Mouse (Mus musculus) G1E (cell line): Measurements from ENCODE around the gene Spaca4. TPM values are rescaled to one million over a fixed set of nuclear protein-coding genes. Genes with fewer than 3 reads are reported as not detected.

Experiments
- ATAC-seq: 2 replicates; pipeline ENCODE4 v1.8.0; 2016; ENCODE audit warnings: mild to moderate bottlenecking; ENCODE audit not compliant: insufficient number of reproducible peaks, poor library complexity, low FRiP score, severe bottlenecking; ENCODE audit errors: extremely low read depth
- DNase-seq: peaks from one replicate; pipeline ENCODE4 v3.0.0; 2012; ENCODE audit warnings: low spot score
- H3K27me3 ChIP-seq: 2 replicates; pipeline ENCODE4 v1.6.1; 2012; ENCODE audit warnings: mild to moderate bottlenecking, low read length, inconsistent platforms; ENCODE audit not compliant: insufficient read depth
- H3K36me3 ChIP-seq: replicated peaks from 2 replicates; pipeline ENCODE3; 2012; ENCODE audit warnings: mild to moderate bottlenecking, inconsistent platforms
- H3K4me1 ChIP-seq: 2 replicates; pipeline ENCODE4 v1.6.1; 2012; ENCODE audit warnings: low read depth, low read length, inconsistent platforms, mixed read lengths; ENCODE audit not compliant: insufficient read depth
- H3K4me3 ChIP-seq: 2 replicates; pipeline ENCODE4 v1.5.1; 2012; ENCODE audit warnings: low read depth, mild to moderate bottlenecking, inconsistent platforms, low read length, moderate library complexity, mixed read lengths
- H3K9me3 ChIP-seq: replicated peaks from 2 replicates; pipeline ENCODE4 v1.6.1; 2012; ENCODE audit warnings: inconsistent platforms
- CTCF ChIP-seq: IDR thresholded peaks from 2 replicates; pipeline ENCODE4 v1.5.1; 2012; ENCODE audit warnings: low read depth, low read length, inconsistent platforms, mixed read lengths
- GATA1 ChIP-seq: IDR thresholded peaks from 2 replicates; pipeline ENCODE4 v1.6.1; 2012; ENCODE audit warnings: borderline replicate concordance, low read length, inconsistent platforms, mixed read lengths
- GATA2 ChIP-seq: IDR thresholded peaks from 2 replicates; pipeline ENCODE4 v1.6.1; 2012; ENCODE audit warnings: low read depth, low read length, inconsistent platforms, borderline replicate concordance
- POLR2AphosphoS5 ChIP-seq: IDR thresholded peaks from 2 replicates; pipeline ENCODE4 v1.6.1; 2012; ENCODE audit warnings: low read depth, low read length, inconsistent platforms; ENCODE audit not compliant: insufficient replicate concordance
- TAL1 ChIP-seq: conservative IDR thresholded peaks from 2 replicates; pipeline ENCODE4 v1.6.1; 2012; ENCODE audit warnings: low read depth, low read length, inconsistent platforms, mixed read lengths
- polyA plus RNA-seq: library from polyadenylated mRNA; stranded (reverse); fragments of >175 nt; gene quantifications from 2 replicates; pipeline ENCODE4 v1.2.3, GENCODE M21; 2012
- total RNA-seq, 2 experiments: library from RNA; stranded (forward) in 1 of 2; stranded (reverse) in 1 of 2; fragments of 200-1000 nt in 1 of 2; fragments of >200 nt in 1 of 2; fragmentation: Nextera tagmentation in 1 of 2; gene quantifications; 2 replicates each; pipeline ENCODE4 v1.2.3; 2014 to 2017

The Spaca4 gene
- total and polyA plus RNA-seq, 3 experiments = not detected

DNA sequence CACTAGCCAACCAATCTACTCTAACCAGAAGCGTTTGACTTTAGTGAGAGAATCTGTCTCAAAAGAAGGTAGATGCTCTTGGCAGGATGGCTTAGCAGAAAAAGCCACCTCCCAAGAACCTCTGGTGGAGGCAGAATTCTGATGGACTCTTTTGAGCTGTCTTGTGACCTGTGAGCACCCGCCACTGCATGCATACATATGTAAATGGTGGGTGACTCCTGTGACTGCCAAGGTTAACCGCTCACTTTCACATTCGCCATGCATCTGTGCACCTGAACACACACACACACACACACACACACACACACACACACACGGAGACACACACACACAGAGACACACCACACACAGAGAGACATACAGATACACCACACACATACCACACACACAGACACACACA is 21.8 kb upstream of the Spaca4 start:
- ATAC-seq (no peak), DNase-seq (no peak)
- H3K27me3 ChIP-seq = peaks cover 16% of the 10 kb centered on the region
- no peaks in the 10 kb centered on the region for H3K36me3 ChIP-seq
- H3K4me3 ChIP-seq = no peak overlapping the region
- H3K4me1 ChIP-seq = no peaks in the 10 kb centered on the region
- no peak for TF ChIP-seq TAL1
- no peak for TF ChIP-seq GATA1
- no peak for TF ChIP-seq CTCF
- no peak for TF ChIP-seq GATA2
- no peaks in the 10 kb centered on the region for H3K9me3 ChIP-seq

DNA sequence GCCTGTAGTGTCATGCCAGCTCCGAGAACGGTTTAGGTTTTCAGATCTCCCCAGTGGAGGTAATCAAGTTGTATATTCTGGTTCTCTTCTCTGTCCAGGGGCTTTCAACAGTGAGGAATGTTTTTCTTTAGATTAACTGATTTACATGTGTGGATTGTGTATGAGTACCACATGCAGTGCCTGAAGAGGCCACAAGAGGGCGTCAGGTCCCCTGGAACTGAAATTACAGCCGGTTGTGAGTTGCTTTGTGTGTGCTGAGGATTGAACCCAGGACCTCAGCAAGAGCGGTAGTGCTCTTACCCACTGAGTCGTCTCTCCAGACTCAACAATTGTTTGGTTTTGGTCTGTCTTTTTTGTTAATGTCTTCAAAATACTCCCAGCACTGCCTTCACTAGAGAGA is 20.9 kb upstream of the Spaca4 start:
- no peak for DNase-seq
- ATAC-seq = no peak
- Histone ChIP-seq H3K27me3 (peaks cover 25% of the 10 kb centered on the region), H3K36me3 (no peaks in the 10 kb centered on the region), H3K4me1 (peaks cover 7% of the 10 kb centered on the region), H3K4me3 (no peak overlapping the region), H3K9me3 (no peaks in the 10 kb centered on the region)
- TF ChIP-seq POLR2AphosphoS5 = no peak
- TF ChIP-seq TAL1 = no peak
- TF ChIP-seq GATA2 = no peak
- TF ChIP-seq CTCF = peak; percentile 54
- no peak for TF ChIP-seq GATA1

DNA sequence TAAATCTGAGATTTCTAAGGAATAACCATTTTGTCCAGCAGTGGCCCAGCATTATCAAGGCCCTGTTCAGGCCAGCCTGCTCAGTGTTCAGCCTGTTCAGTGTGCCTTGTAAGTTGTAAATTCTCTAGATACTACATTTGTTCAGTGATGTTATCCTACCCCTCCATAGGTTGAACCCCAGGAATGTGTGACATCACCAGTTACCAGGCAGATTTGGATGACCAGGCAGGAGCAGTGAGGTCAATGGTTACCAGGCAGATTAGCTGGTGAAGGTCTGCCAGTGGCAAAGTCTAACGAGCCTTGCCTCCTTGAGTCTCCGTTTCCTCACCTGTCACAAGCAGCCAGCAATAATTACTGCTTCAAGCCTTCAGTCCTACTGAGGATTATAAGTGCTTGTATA is 18.8 kb upstream of the Spaca4 start:
- peaks cover 11% of the 10 kb centered on the region for H3K4me1 ChIP-seq
- H3K36me3 ChIP-seq = no peaks in the 10 kb centered on the region
- no peak for TF ChIP-seq CTCF
- no peak for TF ChIP-seq POLR2AphosphoS5
- TF ChIP-seq GATA2 = no peak
- TF ChIP-seq GATA1 = no peak
- TF ChIP-seq TAL1 = no peak
- DNase-seq (no peak), ATAC-seq (no peak)
- peaks cover 29% of the 10 kb centered on the region for H3K27me3 ChIP-seq
- H3K9me3 ChIP-seq = no peaks in the 10 kb centered on the region
- H3K4me3 ChIP-seq = no peak overlapping the region

DNA sequence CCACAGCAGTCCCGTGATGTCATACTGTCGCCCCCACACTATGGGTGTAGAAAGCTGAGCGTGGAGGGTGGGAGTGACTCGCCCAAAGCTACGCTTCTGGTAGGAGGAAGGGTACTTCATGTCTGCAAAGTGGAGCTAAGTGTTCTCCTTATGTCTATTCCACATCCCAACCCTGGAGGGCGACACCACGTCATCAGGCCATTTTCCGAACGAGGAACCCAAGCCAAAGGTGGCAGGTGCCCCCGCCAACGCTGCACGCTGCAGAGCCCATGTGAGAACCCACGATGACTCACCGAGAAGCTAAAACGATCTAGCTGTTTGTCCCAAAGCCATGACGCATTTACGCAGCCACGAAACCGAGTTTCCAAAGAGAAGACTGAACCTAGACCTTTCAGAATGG is 16.7 kb upstream of the Spaca4 start:
- Histone ChIP-seq H3K4me3 (no peak overlapping the region), H3K27me3 (peaks cover 23% of the 10 kb centered on the region), H3K4me1 (peaks cover 11% of the 10 kb centered on the region), H3K36me3 (no peaks in the 10 kb centered on the region), H3K9me3 (no peaks in the 10 kb centered on the region)
- no peak for ATAC-seq
- TF ChIP-seq TAL1 (no peak), GATA1 (no peak), POLR2AphosphoS5 (no peak), GATA2 (no peak), CTCF (no peak)
- no peak for DNase-seq

DNA sequence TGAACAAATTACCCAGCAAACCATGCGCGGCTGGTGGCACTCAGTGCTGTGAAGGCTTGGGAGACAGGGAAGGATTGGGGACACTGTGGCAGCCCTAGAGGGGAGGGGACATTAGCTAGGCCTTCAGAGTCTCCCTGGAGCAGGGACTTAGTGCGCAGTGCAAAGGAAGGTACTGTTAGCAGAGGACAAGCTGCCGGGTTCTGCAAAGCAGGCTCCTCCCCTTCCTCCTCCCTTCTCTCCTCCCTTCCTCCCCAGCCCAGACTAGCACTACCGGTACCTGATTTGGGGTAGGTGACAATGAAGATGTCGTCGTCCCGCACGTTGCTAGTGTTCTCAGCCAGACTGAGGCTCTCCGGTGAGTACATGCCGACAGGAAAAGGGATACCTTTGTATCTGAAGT is 16.2 kb upstream of the Spaca4 start:
- Histone ChIP-seq H3K4me3 (no peak overlapping the region), H3K9me3 (no peaks in the 10 kb centered on the region), H3K36me3 (no peaks in the 10 kb centered on the region), H3K4me1 (peaks cover 15% of the 10 kb centered on the region), H3K27me3 (peaks cover 27% of the 10 kb centered on the region)
- ATAC-seq (no peak), DNase-seq (no peak)
- TF ChIP-seq GATA1 (no peak), CTCF (no peak), TAL1 (no peak), GATA2 (no peak), POLR2AphosphoS5 (no peak)

DNA sequence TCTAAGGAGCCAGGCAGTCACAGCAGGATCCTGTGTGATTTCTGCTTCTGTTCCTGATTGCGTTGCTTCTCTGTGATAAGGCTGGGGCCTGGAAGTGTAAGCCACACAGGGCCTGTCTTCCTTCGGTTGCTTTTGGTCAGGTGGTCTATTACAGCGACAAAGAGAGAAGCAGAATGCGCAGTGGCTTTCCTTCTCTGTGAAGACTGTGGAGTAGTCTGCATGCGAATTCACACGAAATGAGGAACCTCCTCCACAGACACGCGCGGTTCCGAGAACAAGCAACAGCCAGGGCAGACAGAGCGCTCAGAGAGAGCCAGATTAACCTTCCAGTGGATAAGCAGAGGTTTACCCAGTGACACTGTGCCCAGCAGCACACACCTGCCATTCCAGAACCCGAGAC is 15.7 kb upstream of the Spaca4 start:
- Histone ChIP-seq H3K27me3 (peaks cover 28% of the 10 kb centered on the region), H3K4me1 (peaks cover 15% of the 10 kb centered on the region), H3K9me3 (no peaks in the 10 kb centered on the region), H3K4me3 (no peak overlapping the region), H3K36me3 (no peaks in the 10 kb centered on the region)
- TF ChIP-seq GATA1 = no peak
- no peak for TF ChIP-seq GATA2
- TF ChIP-seq POLR2AphosphoS5 = no peak
- TF ChIP-seq CTCF = no peak
- no peak for TF ChIP-seq TAL1
- ATAC-seq (no peak), DNase-seq (no peak)

DNA sequence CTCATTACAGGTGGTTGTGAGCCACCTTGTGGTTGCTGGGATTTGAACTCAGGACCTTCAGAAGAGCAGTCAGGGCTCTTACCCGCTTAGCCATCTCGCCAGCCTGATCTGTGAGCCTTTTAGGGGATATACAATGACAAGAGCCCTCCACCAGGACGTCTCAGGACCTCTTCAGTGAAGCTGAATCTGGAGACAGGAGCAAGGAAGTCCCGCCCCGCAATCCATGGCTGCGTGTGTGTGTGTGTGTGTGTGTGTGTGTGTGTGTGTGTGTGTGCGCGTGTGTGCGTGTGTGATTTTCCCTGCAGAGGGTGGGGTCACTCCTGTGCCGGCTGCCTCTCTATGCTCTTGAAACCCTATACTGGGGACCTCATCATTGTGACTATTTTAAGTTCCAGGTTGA is 14.2 kb upstream of the Spaca4 start:
- Histone ChIP-seq H3K9me3 (no peaks in the 10 kb centered on the region), H3K36me3 (no peaks in the 10 kb centered on the region), H3K4me3 (no peak overlapping the region), H3K27me3 (peaks cover 27% of the 10 kb centered on the region), H3K4me1 (peaks cover 15% of the 10 kb centered on the region)
- ATAC-seq (no peak), DNase-seq (no peak)
- no peak for TF ChIP-seq TAL1
- TF ChIP-seq CTCF = no peak
- no peak for TF ChIP-seq GATA1
- no peak for TF ChIP-seq POLR2AphosphoS5
- no peak for TF ChIP-seq GATA2
